Mouse (Mus musculus) T-helper 2 cell (primary cell): ENCODE measurements around the gene Afap1l2.

Experiments
- in situ Hi-C: fragments of 300-600 bp; cut with MboI, MseI; formaldehyde crosslinking; loops from one replicate; pipeline ENCODE4 v1.15.1; 2025; ENCODE audit warnings: high pct_unique_total_duplicates

Gene Afap1l2

GRCm38 (mm10) chr19:57007291-57007690, 737 bp downstream of the Afap1l2 start:
- in situ Hi-C loops: no loop called here

DNA sequence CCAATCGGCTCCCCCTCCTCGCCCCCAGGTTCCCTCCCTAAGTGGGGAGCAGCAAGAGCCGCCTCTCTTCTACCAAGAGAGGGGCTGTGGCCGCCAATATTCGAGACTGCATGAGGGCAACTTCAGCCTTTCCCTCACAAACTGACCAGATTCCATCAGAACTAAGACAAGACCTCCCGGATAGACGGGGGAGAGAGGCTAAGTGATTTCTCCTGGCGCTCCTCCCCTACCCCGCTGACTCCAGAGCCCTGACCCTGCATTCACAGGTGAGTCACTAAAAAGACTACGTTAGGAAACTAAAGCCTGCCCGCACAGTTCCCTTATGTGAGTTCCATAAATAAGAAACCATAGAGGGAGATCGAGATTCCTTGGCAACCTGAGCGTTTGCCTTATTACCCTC, 1.2 kb downstream of the Afap1l2 start:
- in situ Hi-C loops: no loop called here

DNA sequence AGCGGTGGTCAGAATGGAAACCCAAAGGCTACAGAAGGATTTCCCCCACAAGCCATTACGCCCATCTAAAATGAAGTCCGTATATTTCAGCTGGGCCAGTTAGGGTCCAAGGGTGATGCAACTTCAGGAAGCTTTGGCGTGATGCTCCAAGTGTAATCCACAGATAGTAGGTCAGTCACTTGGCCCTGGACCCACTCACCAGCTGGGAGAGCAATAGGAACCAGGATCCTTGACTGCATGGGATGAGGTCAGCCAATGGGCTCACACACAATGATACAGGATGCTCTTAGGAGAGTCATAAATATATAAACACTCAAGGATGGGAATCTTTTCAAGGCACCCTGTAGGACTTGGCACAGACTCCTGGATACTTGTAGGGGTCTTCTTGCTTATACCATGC, 3.0 kb downstream of the Afap1l2 start:
- in situ Hi-C loops: no loop called here

GRCm38 (mm10) chr19:57003460-57003810, 4.6 kb downstream of the Afap1l2 start:
- in situ Hi-C loops: no loop called here

DNA sequence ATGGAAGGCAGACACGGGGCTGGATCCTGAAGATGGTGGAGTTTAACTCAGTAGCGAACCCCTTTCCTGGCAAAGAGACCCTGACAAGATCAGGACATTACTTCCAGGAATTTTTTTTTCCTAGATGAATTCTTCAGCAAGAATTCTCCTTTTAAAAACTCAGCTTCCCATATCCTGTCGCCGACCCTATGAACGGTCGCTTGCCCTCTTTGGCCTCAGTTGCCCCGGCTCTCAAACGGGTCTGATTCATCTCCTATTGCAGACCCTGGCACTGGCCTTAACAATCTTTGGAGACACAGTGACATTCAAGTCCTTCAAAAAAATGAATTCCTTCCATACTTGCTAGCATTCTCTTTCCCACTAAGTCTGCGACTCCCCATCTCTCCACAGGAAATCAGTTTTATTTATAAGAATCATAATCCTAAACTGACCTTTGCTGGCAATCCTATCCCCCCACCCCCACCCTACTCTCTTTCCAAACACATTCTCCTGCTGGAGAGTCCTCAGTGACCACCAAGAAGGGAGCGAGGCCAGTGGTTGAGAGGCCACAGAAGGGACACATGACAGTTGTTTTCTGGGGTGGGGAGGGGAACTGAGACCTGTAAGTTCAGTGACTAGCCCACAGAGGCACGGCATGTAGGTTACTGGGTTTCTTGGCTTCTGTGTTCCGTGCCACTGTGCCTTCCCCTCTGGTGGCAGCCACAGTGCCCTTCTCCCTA, 5.1 kb downstream of the Afap1l2 start:
- in situ Hi-C loops: no loop called here

GRCm38 (mm10) chr19:57001926-57002325, 6.1 kb downstream of the Afap1l2 start:
- in situ Hi-C loops: no loop called here

GRCm38 (mm10) chr19:57000592-57000991, 7.4 kb downstream of the Afap1l2 start:
- in situ Hi-C loops: no loop called here

GRCm38 (mm10) chr19:56999781-57000180, 8.2 kb downstream of the Afap1l2 start:
- in situ Hi-C loops: loop anchor here (25.0 kb wide), 1 partner anchor 938 kb away; no protein-coding TSS in a partner anchor

DNA sequence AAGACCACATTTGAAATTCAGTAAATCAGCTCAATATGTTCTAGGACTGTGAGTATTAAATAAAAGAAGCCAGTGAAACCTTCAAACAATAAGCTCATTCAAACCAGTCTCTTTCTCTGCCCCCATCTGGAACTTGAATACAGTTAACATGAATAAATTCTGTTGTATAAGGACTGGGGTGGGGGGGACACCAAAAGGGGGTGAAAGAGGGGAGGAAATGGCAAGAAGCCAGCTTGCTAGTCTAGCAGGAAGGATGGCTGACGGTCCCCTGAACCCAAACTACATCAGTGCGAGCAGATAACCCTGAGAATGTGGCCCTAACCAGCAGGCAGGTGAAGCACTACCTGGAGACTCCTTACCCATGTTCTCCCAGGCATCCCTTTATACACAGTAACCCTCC, 9.1 kb downstream of the Afap1l2 start:
- in situ Hi-C loops: loop anchor here (25.0 kb wide), 1 partner anchor 938 kb away; no protein-coding TSS in a partner anchor

DNA sequence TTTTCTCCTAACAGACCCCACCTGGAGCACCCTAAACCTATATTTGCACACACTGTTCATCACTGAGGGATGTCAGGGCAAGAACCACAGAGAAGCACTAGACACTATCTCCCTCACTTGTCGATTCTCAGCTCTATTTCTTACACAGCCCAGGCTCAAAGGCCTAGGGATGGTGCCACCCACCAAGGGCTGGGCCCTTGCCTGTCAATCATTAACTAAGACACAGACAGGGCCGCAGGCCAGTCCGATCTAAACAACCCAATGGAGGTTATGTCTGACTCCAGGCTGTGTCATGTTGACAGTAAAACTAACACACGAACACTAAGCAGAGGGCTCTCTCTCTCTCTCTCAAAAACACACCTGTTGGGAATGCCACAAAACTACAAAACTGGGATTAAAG, 9.7 kb downstream of the Afap1l2 start:
- in situ Hi-C loops: loop anchor here (25.0 kb wide), 1 partner anchor 939 kb away; no protein-coding TSS in a partner anchor

- in situ Hi-C loops: loop anchor here (25.0 kb wide), 1 partner anchor 940 kb away; no protein-coding TSS in a partner anchor
Measured at GRCm38 (mm10) chr19:56997164-56997599, 10.8 kb downstream of the Afap1l2 start.

DNA sequence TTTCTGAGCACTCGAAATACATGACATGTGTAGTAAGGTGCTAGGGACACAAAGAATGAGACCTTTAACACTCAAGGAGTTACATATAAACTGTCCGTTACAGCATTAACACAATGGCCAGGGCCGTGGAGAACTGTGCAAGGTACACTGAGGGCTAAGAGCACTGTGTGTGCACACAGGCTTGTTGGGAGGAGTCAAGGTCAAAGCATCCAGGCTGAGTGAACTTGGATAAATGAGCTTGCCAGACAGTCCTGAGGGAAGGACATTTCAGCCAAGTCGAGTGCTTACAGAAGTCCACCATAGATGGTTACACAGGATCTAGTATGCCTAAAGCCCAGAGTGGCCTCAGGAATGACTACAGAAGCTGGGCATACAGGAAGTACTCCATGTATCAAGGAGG, 12.6 kb downstream of the Afap1l2 start:
- in situ Hi-C loops: loop anchor here (25.0 kb wide), 1 partner anchor 942 kb away; no protein-coding TSS in a partner anchor

DNA sequence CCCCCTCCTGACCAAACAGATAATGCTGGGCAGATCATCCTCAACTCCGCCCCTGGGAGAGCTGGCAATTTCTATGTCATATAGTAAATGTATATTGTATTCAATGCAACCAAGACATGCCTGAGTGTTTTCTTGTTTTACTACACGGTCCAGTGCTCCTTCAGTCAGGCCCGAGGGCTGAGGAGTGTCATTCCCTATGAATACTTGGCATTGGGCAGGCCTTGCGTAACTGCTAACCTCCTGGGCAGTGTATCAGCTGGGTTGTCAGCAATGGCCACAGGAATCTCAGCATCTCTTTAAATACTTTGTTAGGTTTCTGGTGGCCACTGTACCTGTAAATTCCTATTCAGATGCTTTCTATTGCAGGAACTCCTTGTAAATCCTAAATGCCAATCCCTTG, 13.4 kb downstream of the Afap1l2 start:
- in situ Hi-C loops: loop anchor here (5.0 to 25.0 kb wide), 2 partner anchors 52 to 943 kb away; no protein-coding TSS in a partner anchor

- in situ Hi-C loops: loop anchor here (5.0 to 25.0 kb wide), 2 partner anchors 51 to 944 kb away; no protein-coding TSS in a partner anchor
Measured at GRCm38 (mm10) chr19:56993763-56994162, 14.3 kb downstream of the Afap1l2 start.

GRCm38 (mm10) chr19:56992978-56993545, 15.0 kb downstream of the Afap1l2 start:
- in situ Hi-C loops: loop anchor here (5.0 to 25.0 kb wide), 2 partner anchors 51 to 944 kb away; no protein-coding TSS in a partner anchor

GRCm38 (mm10) chr19:56990367-56991111, 17.5 kb downstream of the Afap1l2 start:
- in situ Hi-C loops: loop anchor here (5.0 to 25.0 kb wide), 2 partner anchors 48 to 947 kb away; no protein-coding TSS in a partner anchor

- in situ Hi-C loops: loop anchor here (25.0 kb wide), 1 partner anchor 948 kb away; no protein-coding TSS in a partner anchor
Measured at GRCm38 (mm10) chr19:56989171-56989570, 18.9 kb downstream of the Afap1l2 start.

GRCm38 (mm10) chr19:56984229-56984628, 23.8 kb downstream of the Afap1l2 start:
- in situ Hi-C loops: loop anchor here (25.0 kb wide), 1 partner anchor 953 kb away; no protein-coding TSS in a partner anchor

GRCm38 (mm10) chr19:56983757-56984156, 24.3 kb downstream of the Afap1l2 start:
- in situ Hi-C loops: loop anchor here (25.0 kb wide), 1 partner anchor 954 kb away; no protein-coding TSS in a partner anchor

DNA sequence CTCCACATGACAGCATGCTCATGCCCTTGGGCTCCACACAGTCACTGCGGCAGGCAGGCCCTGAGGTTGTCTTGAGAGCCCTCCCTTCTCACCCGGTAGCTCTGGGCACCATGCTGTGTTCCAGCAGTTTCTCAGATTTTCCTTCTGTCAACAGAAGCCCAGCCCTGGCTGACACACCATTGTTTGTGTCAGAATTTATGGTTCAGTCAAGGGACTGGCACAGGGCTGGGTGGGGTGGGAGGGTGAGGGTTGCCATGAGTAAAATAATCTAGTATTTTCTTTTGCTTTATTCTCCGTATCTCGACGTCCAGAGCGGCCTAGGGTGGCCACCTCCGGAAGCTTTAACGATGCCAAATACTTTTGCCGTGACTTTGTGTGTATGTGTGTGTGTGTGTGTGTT, 26.3 kb downstream of the Afap1l2 start:
- in situ Hi-C loops: loop anchor here (25.0 kb wide), 1 partner anchor 956 kb away; no protein-coding TSS in a partner anchor

- in situ Hi-C loops: loop anchor here (25.0 kb wide), 1 partner anchor 956 kb away; no protein-coding TSS in a partner anchor
Measured at GRCm38 (mm10) chr19:56980803-56981202, 27.2 kb downstream of the Afap1l2 start.
